20 mouse cellular contexts compared by ENCODE assay signal in genomic region chr4:145252611-145253010, GRCm38 (mm10).
"Had no signal": no experiment of that assay in that cellular context is flagged by ENCODE, and none has a peak within 500 bp of the region (broad histone marks: within the 10 kb centered on the region; RNA-seq: fewer than 3 reads in every experiment).

No protein-coding gene starts in this region.

- H3K4me3 ChIP-seq: liver, embryonic 13.5 days; liver, embryonic 15.5 days; lung, embryonic 15.5 days; midbrain, embryonic 10.5 days; midbrain, embryonic 13.5 days; midbrain, embryonic 15.5 days; neural tube, embryonic 13.5 days; neural tube, embryonic 15.5 days; stomach, embryonic 15.5 days had no signal

- H3K4me2 ChIP-seq: liver, embryonic 13.5 days; liver, embryonic 15.5 days; lung, embryonic 15.5 days; midbrain, embryonic 13.5 days; midbrain, embryonic 15.5 days; neural tube, embryonic 13.5 days; neural tube, embryonic 15.5 days; stomach, embryonic 15.5 days had no signal

- DNase-seq: liver, embryonic 13.5 days; liver, postnatal 0 days; lung, adult 2 months; lung, postnatal 4 days; retina, postnatal 1 day; right cerebral cortex, adult 18-20 months; right cerebral cortex, postnatal 25 days; thymus, adult 2 months; thymus, postnatal 25 days; thymus, postnatal 4 days had no signal

- H3K27ac ChIP-seq: liver, embryonic 13.5 days; liver, embryonic 15.5 days; lung, embryonic 15.5 days; midbrain, embryonic 10.5 days; midbrain, embryonic 13.5 days; midbrain, embryonic 15.5 days; neural tube, embryonic 13.5 days; neural tube, embryonic 15.5 days; stomach, embryonic 15.5 days; stomach, postnatal 0 days had no signal

- ATAC-seq: liver, postnatal 0 days; lung, postnatal 0 days; midbrain, embryonic 13.5 days; midbrain, embryonic 15.5 days had no signal

- H3K9ac ChIP-seq: liver, embryonic 13.5 days; liver, embryonic 15.5 days; liver, postnatal 0 days; lung, embryonic 15.5 days; midbrain, embryonic 13.5 days; midbrain, embryonic 15.5 days; neural tube, embryonic 13.5 days; neural tube, embryonic 15.5 days; stomach, embryonic 15.5 days had no signal

- H3K4me1 ChIP-seq: lung, embryonic 15.5 days; midbrain, embryonic 10.5 days; midbrain, embryonic 13.5 days; midbrain, embryonic 15.5 days; neural tube, embryonic 13.5 days; neural tube, embryonic 15.5 days; stomach, embryonic 15.5 days had no signal

- H3K36me3 ChIP-seq: liver, embryonic 13.5 days; liver, embryonic 15.5 days; lung, embryonic 15.5 days; midbrain, embryonic 10.5 days; midbrain, embryonic 13.5 days; midbrain, embryonic 15.5 days; neural tube, embryonic 13.5 days; neural tube, embryonic 15.5 days; stomach, embryonic 15.5 days had no signal

- H3K9me3 ChIP-seq: liver, embryonic 13.5 days; liver, embryonic 15.5 days; lung, embryonic 15.5 days; midbrain, embryonic 10.5 days; midbrain, embryonic 13.5 days; midbrain, embryonic 15.5 days; neural tube, embryonic 13.5 days; neural tube, embryonic 15.5 days; stomach, embryonic 15.5 days had no signal
